Mouse (Mus musculus) hindbrain, embryonic 14.5 days (tissue): ENCODE data around the gene Arpc1b. TPM values are rescaled to one million over a fixed set of nuclear protein-coding genes. Genes with fewer than 3 reads are reported as not detected.

Experiments
- ATAC-seq: fragments of 200-750 bp; cut with Nextera tagmentation; 2 replicates; pipeline ENCODE4 v1.8.0; 2017; ENCODE audit warnings: moderate number of reproducible peaks, mild to moderate bottlenecking, moderate TSS enrichment, moderate library complexity; ENCODE audit not compliant: low FRiP score
- DNase-seq: peaks from one replicate; pipeline ENCODE4 v3.0.0-alpha.2; 2015; ENCODE audit warnings: low spot score
- H3K27ac ChIP-seq: fragments of 300-500 bp; sonication (generic); 2 replicates; pipeline ENCODE4 v1.5.1; 2014; ENCODE audit warnings: mild to moderate bottlenecking, moderate library complexity
- H3K27me3 ChIP-seq: fragments of 300-500 bp; sonication (generic); 2 replicates; pipeline ENCODE4 v1.6.1; 2014; ENCODE audit warnings: mild to moderate bottlenecking, low read length, mixed read lengths; ENCODE audit not compliant: control insufficient read depth, insufficient read depth
- H3K36me3 ChIP-seq: fragments of 300-500 bp; sonication (generic); replicated peaks from 2 replicates; pipeline ENCODE4 v1.6.1; 2014; ENCODE audit not compliant: control insufficient read depth, insufficient read depth
- H3K4me1 ChIP-seq: fragments of 300-500 bp; sonication (generic); replicated peaks from 2 replicates; pipeline ENCODE4 v1.6.1; 2014; ENCODE audit warnings: antibody characterized with exemption, low read length, mixed read lengths; ENCODE audit not compliant: control insufficient read depth, insufficient read depth
- H3K4me2 ChIP-seq: fragments of 300-500 bp; sonication (generic); replicated peaks from 2 replicates; pipeline ENCODE4 v1.6.1; 2014; ENCODE audit warnings: mild to moderate bottlenecking, moderate library complexity
- H3K4me3 ChIP-seq: fragments of 300-500 bp; sonication (generic); replicated peaks from 2 replicates; pipeline ENCODE4 v1.5.1; 2014; ENCODE audit warnings: mild to moderate bottlenecking, low read length
- H3K9ac ChIP-seq: fragments of 300-500 bp; sonication (generic); 2 replicates; pipeline ENCODE4 v1.6.1; 2014
- H3K9me3 ChIP-seq: fragments of 300-500 bp; sonication (generic); 2 replicates; pipeline ENCODE4 v1.6.1; 2016; ENCODE audit warnings: low read length; ENCODE audit not compliant: control insufficient read depth
- WGBS: fragments of 180-500 bp; shearing (Covaris S2); extraction: QIAGEN DNeasy Blood & Tissue Kit; methylation state at CpG from one replicate; pipeline ENCODE4 v1.1.7; 2014; 5-methylcytosine and 5-hydroxymethylcytosine counted together
- polyA plus RNA-seq: library from polyadenylated mRNA; unstranded; fragments of >200 nt; fragmentation: Nextera tagmentation; extraction: Ambion mirVana; gene quantifications from 2 replicates; pipeline ENCODE4 v1.2.1, GENCODE M21; 2014

Gene Arpc1b
- polyA plus RNA-seq, 1 experiment from 2014 or later, result 51.8 TPM

DNA sequence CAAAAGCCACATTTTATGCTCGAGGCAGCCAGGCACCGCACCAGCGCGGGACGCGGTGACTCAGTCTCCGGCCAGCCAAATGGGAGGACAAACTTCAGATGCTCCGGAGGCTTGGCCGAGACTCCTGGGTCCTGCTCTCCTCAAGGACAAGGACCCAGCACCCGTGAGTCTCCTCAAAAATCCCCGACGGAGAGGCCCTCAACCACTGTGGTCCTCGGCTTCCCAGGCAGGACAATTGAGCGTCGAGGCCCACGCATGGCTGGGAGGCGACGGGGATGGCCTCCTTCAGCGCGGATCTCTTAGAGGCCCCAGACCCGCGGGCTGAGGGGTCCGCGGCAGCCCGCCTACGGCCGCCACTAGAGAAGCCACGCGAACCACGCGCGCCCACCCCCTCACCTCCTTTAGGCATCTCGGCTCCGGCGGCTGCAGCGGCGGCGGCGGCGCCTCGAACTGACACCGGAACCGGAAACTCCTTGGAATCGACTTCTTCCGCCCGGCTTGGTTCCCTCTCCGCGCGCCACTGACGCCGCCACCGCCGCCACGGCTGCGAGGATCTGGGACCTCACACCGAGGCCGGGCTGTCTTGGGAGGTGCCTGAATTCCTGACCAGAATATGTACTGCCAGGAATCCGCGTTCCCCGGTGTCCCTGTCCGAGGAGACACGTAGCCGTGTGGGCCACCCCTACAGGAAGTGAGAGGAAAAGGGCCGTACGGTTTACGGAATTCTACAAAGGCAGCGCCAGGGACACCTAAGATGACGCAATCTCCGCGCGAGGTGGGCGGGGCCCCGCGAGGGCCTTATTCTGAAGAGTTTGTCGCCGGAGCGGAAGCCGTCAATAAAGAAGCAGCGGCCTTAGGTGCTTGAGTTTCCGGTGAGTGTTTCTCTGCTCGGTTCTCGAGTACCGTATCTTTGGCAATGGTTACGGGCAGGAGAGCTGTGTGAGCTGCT is 25.8 kb downstream of the Arpc1b start, which contains the start of the genes Pdap1 and Bud31:
TSS of gene Pdap1 (minus strand) at position 668 of the 949 bp plus-strand sequence.
TSS of gene Bud31 (plus strand) at position 792 of the 949 bp plus-strand sequence.
- peaks cover 28% of the 10 kb centered on the region for H3K4me1 ChIP-seq
- H3K4me2 ChIP-seq, result peak within 1 kb of the TSS; percentile 83
- WGBS, result under 1% methylated on average over 84 of the region's 84 CpGs
- no peaks in the 10 kb centered on the region for H3K27me3 ChIP-seq
- ATAC-seq (peak; percentile 93), DNase-seq (peak; percentile 96)
- H3K4me3 ChIP-seq, result peak within 1 kb of the TSS; percentile 80
- H3K36me3 ChIP-seq, result peaks cover 62% of the 10 kb centered on the region
- no peaks in the 10 kb centered on the region for H3K9me3 ChIP-seq
- peak within 1 kb of the TSS; percentile 94 for H3K27ac ChIP-seq
- H3K9ac ChIP-seq, result peak within 1 kb of the TSS; percentile 84

DNA sequence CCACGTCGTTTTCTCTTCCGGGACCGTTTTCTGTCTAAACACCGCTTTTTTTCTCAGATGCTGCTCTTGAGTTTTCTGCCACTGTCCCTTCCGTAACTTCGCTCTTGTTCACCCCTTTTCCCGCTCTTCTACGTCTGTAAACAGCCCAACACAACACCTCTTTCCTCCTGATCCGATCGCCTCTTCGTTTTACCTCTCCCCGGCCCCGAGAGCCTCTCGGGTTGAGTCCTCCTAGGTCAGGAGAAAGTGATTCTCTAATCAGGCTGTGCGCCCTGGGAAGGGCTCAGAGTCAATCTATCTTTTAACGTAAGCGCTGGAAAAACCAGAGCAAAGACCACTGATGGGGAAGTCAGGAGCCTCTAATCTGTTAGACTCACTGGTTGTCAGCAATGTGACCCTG is 26.6 kb downstream of the Arpc1b start:
- Histone ChIP-seq H3K4me2 (peak overlapping the region; percentile 83), H3K27me3 (no peaks in the 10 kb centered on the region), H3K4me1 (peaks cover 28% of the 10 kb centered on the region), H3K9ac (peak overlapping the region; percentile 84), H3K4me3 (peak overlapping the region; percentile 80), H3K36me3 (peaks cover 62% of the 10 kb centered on the region), H3K27ac (peak overlapping the region; percentile 94), H3K9me3 (no peaks in the 10 kb centered on the region)
- DNase-seq (no peak), ATAC-seq (no peak)
- WGBS, result 2% methylated on average over 18 of the region's 18 CpGs

GRCm38 (mm10) chr5:145147748-145148147 is 33.7 kb downstream of the Arpc1b start:
- H3K4me3 ChIP-seq, result no peak overlapping the region
- DNase-seq (no peak), ATAC-seq (no peak)
- H3K4me2 ChIP-seq, result no peak overlapping the region
- H3K9me3 ChIP-seq, result no peaks in the 10 kb centered on the region
- H3K9ac ChIP-seq, result no peak overlapping the region
- H3K36me3 ChIP-seq, result peaks cover 100% of the 10 kb centered on the region
- H3K27ac ChIP-seq, result no peak overlapping the region
- H3K27me3 ChIP-seq, result no peaks in the 10 kb centered on the region
- no peaks in the 10 kb centered on the region for H3K4me1 ChIP-seq
- 92% methylated on average over 5 of the region's 5 CpGs for WGBS

GRCm38 (mm10) chr5:145149294-145149693 is 35.3 kb downstream of the Arpc1b start:
- WGBS, result 90% methylated on average over 6 of the region's 6 CpGs
- H3K27me3 ChIP-seq, result no peaks in the 10 kb centered on the region
- H3K36me3 ChIP-seq, result peaks cover 100% of the 10 kb centered on the region
- DNase-seq (no peak), ATAC-seq (no peak)
- H3K9ac ChIP-seq, result no peak overlapping the region
- H3K9me3 ChIP-seq, result no peaks in the 10 kb centered on the region
- no peak overlapping the region for H3K4me2 ChIP-seq
- H3K4me3 ChIP-seq, result no peak overlapping the region
- no peak overlapping the region for H3K27ac ChIP-seq
- H3K4me1 ChIP-seq, result no peaks in the 10 kb centered on the region

DNA sequence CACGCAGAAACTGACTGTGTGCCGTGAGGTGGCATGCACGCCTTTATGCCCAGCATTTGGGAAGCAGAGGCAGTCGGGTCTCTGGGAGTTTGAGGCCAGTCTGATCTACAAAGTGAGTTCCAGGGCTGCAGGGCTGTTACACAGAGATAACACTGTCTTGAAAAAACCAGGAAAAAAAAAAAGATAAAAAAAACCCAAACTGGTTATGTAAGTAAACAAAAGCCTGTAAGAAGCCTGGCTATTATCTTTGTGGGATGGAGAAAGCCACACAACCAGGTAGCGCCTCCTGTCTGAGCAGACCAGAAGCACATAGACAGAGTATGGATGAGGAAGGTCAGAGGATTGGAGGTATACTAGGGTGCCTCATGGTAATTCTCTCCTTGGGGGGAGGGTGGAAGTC is 38.7 kb downstream of the Arpc1b start:
- no peak for ATAC-seq
- Histone ChIP-seq H3K4me1 (no peaks in the 10 kb centered on the region), H3K4me2 (no peak overlapping the region), H3K27me3 (no peaks in the 10 kb centered on the region), H3K36me3 (peaks cover 95% of the 10 kb centered on the region), H3K27ac (no peak overlapping the region), H3K4me3 (no peak overlapping the region), H3K9ac (no peak overlapping the region), H3K9me3 (no peaks in the 10 kb centered on the region)
- no peak for DNase-seq
- 97% methylated on average over 5 of the region's 5 CpGs for WGBS

DNA sequence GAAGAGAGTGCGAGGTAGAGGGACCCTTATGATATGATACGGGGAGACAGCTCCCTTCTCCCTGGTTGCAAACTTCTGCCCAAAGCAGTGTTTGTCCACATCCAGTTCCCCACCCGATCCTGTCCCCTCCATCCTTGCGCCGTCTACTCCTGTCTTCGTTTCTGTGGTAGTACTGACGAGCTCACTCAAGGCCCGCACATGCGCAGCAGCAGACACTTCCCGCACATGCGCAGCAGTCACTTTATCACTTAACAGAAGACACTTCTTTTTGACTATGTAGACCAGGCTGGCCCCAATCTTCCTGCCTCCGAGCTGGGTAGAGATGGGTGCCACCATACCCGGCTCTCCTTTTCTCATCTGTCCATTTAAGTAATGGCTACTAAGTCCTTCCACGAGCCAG is 47.3 kb downstream of the Arpc1b start:
- ATAC-seq (no peak), DNase-seq (no peak)
- Histone ChIP-seq H3K4me2 (no peak overlapping the region), H3K27me3 (no peaks in the 10 kb centered on the region), H3K4me1 (peaks cover 7% of the 10 kb centered on the region), H3K9me3 (no peaks in the 10 kb centered on the region), H3K27ac (no peak overlapping the region), H3K4me3 (no peak overlapping the region), H3K9ac (no peak overlapping the region), H3K36me3 (peaks cover 82% of the 10 kb centered on the region)
- 95% methylated on average over 14 of the region's 14 CpGs for WGBS

- ATAC-seq, result no peak
- WGBS, result 75% methylated on average over 3 of the region's 3 CpGs
These were observed 50.7 kb downstream of the Arpc1b start for GRCm38 (mm10) chr5:145164710-145165109.

DNA sequence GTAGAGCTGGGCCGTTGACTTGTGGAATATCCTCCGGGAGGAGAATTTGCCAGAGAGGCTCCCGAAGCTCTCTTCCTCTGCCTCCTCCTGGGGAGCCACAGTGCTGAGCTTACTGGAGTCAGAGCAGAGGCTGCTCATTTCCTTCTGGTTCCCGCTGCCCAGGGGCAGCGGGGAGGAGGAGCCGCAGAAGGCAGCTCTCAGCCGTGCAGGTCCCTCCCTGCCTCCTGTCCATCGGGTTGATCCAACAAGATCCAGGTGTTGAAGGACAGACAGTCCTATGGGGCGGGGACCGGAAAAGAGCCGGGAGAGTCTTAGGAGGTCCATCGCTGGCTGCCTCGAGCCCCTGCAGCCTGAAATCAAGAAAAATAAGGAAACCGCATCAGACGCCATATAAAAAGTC is 51.2 kb downstream of the Arpc1b start:
- ATAC-seq, result no peak
- Histone ChIP-seq H3K27ac (no peak overlapping the region), H3K9me3 (no peaks in the 10 kb centered on the region), H3K9ac (no peak overlapping the region), H3K4me1 (peaks cover 21% of the 10 kb centered on the region), H3K4me2 (no peak overlapping the region), H3K27me3 (no peaks in the 10 kb centered on the region), H3K36me3 (peaks cover 49% of the 10 kb centered on the region), H3K4me3 (no peak overlapping the region)
- WGBS, result 88% methylated on average over 15 of the region's 15 CpGs
- DNase-seq, result no peak

More at GRCm38 (mm10) chr5:145164710-145165109, 50.7 kb downstream of the Arpc1b start:
- Histone ChIP-seq H3K4me1 (peaks cover 21% of the 10 kb centered on the region), H3K36me3 (peaks cover 51% of the 10 kb centered on the region), H3K4me2 (no peak overlapping the region), H3K27ac (no peak overlapping the region), H3K27me3 (no peaks in the 10 kb centered on the region), H3K9ac (no peak overlapping the region), H3K4me3 (no peak overlapping the region), H3K9me3 (no peaks in the 10 kb centered on the region)
- DNase-seq, result no peak

DNA sequence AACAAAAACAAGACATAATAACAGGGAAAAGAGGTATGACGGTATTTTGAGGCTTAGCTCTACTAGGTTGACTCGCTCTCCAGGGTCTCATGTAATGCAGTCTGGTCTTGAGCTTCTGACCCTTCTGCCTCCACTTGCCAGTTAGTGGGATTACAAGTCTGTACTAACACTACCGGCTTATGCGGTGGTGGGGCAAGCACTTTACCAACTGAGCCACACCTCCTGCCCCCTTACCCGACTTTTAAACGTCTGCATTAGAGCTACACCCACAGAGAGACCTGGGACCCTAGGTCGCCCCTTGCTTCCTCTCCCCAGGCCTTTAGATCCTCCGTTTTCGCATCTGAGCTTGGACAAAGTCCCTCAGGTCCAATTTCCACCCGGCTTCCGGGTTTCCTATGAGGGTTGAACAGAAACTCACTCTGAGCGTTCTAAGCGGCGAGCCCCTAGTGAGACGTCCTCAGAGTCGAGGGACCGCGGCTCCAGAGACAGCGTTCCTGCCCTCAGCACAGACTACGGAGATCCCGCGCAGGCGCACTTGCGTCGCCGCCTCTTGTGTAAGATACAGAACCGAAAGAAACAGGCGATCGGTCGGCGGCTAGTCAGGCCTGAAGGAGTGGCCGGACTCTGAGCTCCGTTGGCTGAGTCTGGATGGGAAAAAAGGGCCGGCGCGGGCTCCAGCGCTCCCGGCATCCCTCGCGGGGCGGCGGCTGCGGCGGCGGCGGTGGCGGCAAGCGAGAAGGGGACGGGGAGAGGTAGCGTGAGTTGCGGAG is 52.7 kb downstream of the Arpc1b start, which contains the start of the genes Ptcd1 and Cpsf4:
TSS of gene Ptcd1 (minus strand) at position 573 of the 770 bp plus-strand sequence.
TSS of gene Cpsf4 (plus strand) at position 678 of the 770 bp plus-strand sequence.
- Histone ChIP-seq H3K4me1 (peaks cover 21% of the 10 kb centered on the region), H3K4me3 (peak within 1 kb of the TSS; percentile 74), H3K9me3 (no peaks in the 10 kb centered on the region), H3K4me2 (peak within 1 kb of the TSS; percentile 81), H3K27me3 (no peaks in the 10 kb centered on the region), H3K9ac (peak within 1 kb of the TSS; percentile 85), H3K36me3 (peaks cover 49% of the 10 kb centered on the region), H3K27ac (peak within 1 kb of the TSS; percentile 80)
- under 1% methylated on average over 51 of the region's 51 CpGs for WGBS
- peak; percentile 95 for ATAC-seq
- DNase-seq, result peak; percentile 99
